Mouse (Mus musculus): ENCODE data around the gene Msh6. TPM values are rescaled to one million over a fixed set of nuclear protein-coding genes. Genes with fewer than 3 reads are reported as not detected.
"Not testable (repeated sequence)": the region's sequence is repeated elsewhere in the genome, so short reads cannot be mapped to it uniquely, and the experiment has no call there.

Msh6 gene
- polyA plus RNA-seq, 1 experiment from 2014 or later, result 20.3 TPM

GRCm38 (mm10) chr17:87993338-87993737 is 18.5 kb downstream of the Msh6 start:
- no peaks in the 10 kb centered on the region for H3K4me1 ChIP-seq (ENCODE audit: control insufficient read depth, low read depth, low read length)
- H3K4me2 ChIP-seq (ENCODE audit: low read depth, low read length), result no peak overlapping the region
- no peak for ATAC-seq (ENCODE audit: low read depth)
- WGBS (ENCODE audit: insufficient replicate concordance), result 46% methylated on average over 1 of the region's 1 CpGs
- H3K27ac ChIP-seq (ENCODE audit: low read length), result no peak overlapping the region
- peaks cover 51% of the 10 kb centered on the region for H3K36me3 ChIP-seq (ENCODE audit: control insufficient read depth, insufficient read depth)
- no peak overlapping the region for H3K4me3 ChIP-seq (ENCODE audit: low read depth, low read length)
- no peaks in the 10 kb centered on the region for H3K27me3 ChIP-seq (ENCODE audit: control insufficient read depth, insufficient read depth, low read depth, low read length)
- H3K9me3 ChIP-seq (replicated peaks; ENCODE audit: control insufficient read depth, low read length), result no peaks in the 10 kb centered on the region
- no peak overlapping the region for H3K9ac ChIP-seq (ENCODE audit: low read depth, low read length)

DNA sequence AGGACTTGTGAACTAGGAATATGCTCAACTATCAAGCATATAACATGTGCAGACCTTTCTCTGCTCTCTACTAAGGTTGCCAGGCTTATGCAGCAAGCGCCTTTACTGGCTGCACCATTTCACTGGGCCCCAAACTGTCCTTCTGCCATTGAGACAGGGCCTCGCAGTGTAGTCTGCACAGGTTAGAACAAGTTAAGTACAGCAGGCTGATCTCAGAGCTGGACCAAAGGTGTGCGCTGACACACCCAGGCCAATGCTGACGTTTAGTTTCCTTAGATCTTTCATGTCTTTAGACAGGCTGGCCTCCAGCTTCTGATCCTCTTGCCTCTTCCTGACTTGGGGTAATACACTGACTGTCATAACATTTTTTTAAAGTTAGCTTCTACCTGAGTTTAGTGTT is 22.9 kb downstream of the Msh6 start:
- WGBS (ENCODE audit: insufficient replicate concordance), result 77% methylated on average over 4 of the region's 4 CpGs

GRCm38 (mm10) chr17:88004892-88005291 is 30.0 kb downstream of the Msh6 start:
- Histone ChIP-seq H3K36me3 (ENCODE audit: control insufficient read depth, insufficient read depth) (peaks cover 23% of the 10 kb centered on the region), H3K4me3 (ENCODE audit: low read depth, low read length) (no peak overlapping the region), H3K9ac (ENCODE audit: low read depth, low read length) (no peak overlapping the region), H3K27me3 (ENCODE audit: control insufficient read depth, insufficient read depth, low read depth, low read length) (no peaks in the 10 kb centered on the region), H3K9me3 (replicated peaks; ENCODE audit: control insufficient read depth, low read length) (no peaks in the 10 kb centered on the region), H3K4me2 (ENCODE audit: low read depth, low read length) (no peak overlapping the region), H3K27ac (ENCODE audit: low read length) (no peak overlapping the region), H3K4me1 (ENCODE audit: control insufficient read depth, low read depth, low read length) (no peaks in the 10 kb centered on the region)
- ATAC-seq (ENCODE audit: low read depth), result no peak
- 85% methylated on average over 1 of the region's 1 CpGs for WGBS (ENCODE audit: insufficient replicate concordance)

More for the DNA sequence above, 22.9 kb downstream of the Msh6 start:
- Histone ChIP-seq H3K36me3 (ENCODE audit: control insufficient read depth, insufficient read depth) (peaks cover 36% of the 10 kb centered on the region), H3K4me1 (ENCODE audit: control insufficient read depth, low read depth, low read length) (no peaks in the 10 kb centered on the region), H3K27ac (ENCODE audit: low read length) (no peak overlapping the region), H3K9me3 (replicated peaks; ENCODE audit: control insufficient read depth, low read length) (no peaks in the 10 kb centered on the region), H3K4me2 (ENCODE audit: low read depth, low read length) (no peak overlapping the region), H3K4me3 (ENCODE audit: low read depth, low read length) (no peak overlapping the region), H3K27me3 (ENCODE audit: control insufficient read depth, insufficient read depth, low read depth, low read length) (no peaks in the 10 kb centered on the region), H3K9ac (ENCODE audit: low read depth, low read length) (no peak overlapping the region)
- ATAC-seq (ENCODE audit: low read depth), result no peak

DNA sequence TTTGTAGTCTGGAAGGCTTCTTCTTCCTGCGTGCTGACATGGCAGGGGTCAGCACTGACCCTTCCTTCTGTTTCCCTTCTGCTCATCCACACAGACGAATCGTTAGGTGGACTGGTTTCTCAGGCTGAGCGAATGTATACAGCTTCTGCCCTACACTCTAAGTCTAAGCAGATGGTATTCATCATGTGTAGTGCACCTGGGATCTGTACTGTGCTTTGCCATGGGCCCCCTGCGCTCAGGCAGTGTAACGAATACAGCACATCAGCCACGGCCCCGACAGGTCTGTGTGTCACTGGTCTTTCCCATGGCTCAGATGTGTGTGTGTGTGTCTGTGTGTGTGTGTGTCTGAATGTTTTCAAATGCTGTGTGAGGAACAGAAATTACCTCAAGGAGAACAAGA is 32.1 kb downstream of the Msh6 start:
- no peak for ATAC-seq (ENCODE audit: low read depth)
- H3K9ac ChIP-seq (ENCODE audit: low read depth, low read length), result no peak overlapping the region
- no peak overlapping the region for H3K4me2 ChIP-seq (ENCODE audit: low read depth, low read length)
- peaks cover 17% of the 10 kb centered on the region for H3K36me3 ChIP-seq (ENCODE audit: control insufficient read depth, insufficient read depth)
- H3K27me3 ChIP-seq (ENCODE audit: control insufficient read depth, insufficient read depth, low read depth, low read length), result no peaks in the 10 kb centered on the region
- no peaks in the 10 kb centered on the region for H3K4me1 ChIP-seq (ENCODE audit: control insufficient read depth, low read depth, low read length)
- no peak overlapping the region for H3K4me3 ChIP-seq (ENCODE audit: low read depth, low read length)
- WGBS (ENCODE audit: insufficient replicate concordance), result 81% methylated on average over 8 of the region's 8 CpGs
- no peak overlapping the region for H3K27ac ChIP-seq (ENCODE audit: low read length)
- no peaks in the 10 kb centered on the region for H3K9me3 ChIP-seq (replicated peaks; ENCODE audit: control insufficient read depth, low read length)

DNA sequence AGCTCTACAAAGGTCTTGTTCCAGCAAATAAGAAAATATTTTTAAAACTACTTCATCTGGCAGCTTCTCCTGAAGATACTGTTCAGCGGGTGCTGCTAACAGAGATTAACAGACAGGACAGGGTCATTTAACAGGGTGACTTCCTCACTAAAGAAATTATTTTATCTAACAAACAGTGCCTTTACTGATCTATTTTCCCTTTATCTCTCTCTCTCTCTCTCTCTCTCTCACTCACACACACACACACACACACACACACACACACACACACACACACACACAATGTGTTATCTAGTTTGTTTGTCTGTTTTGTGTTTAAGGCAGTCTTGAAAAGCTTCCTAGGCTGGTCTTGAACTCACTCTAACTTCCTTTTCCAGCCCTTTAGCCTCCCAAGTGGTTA is 39.6 kb downstream of the Msh6 start:
- Histone ChIP-seq H3K9me3 (replicated peaks; ENCODE audit: control insufficient read depth, low read length) (no peaks in the 10 kb centered on the region), H3K4me1 (ENCODE audit: control insufficient read depth, low read depth, low read length) (peaks cover 1% of the 10 kb centered on the region; the same call in 1 of the 2 replicates), H3K36me3 (ENCODE audit: control insufficient read depth, insufficient read depth) (peaks cover 12% of the 10 kb centered on the region), H3K4me3 (ENCODE audit: low read depth, low read length) (no peak overlapping the region), H3K9ac (ENCODE audit: low read depth, low read length) (no peak overlapping the region), H3K27ac (ENCODE audit: low read length) (no peak overlapping the region), H3K27me3 (ENCODE audit: control insufficient read depth, insufficient read depth, low read depth, low read length) (no peaks in the 10 kb centered on the region), H3K4me2 (ENCODE audit: low read depth, low read length) (no peak overlapping the region)
- WGBS (ENCODE audit: insufficient replicate concordance), result 43% methylated on average over 1 of the region's 1 CpGs
- ATAC-seq (ENCODE audit: low read depth), result no peak

DNA sequence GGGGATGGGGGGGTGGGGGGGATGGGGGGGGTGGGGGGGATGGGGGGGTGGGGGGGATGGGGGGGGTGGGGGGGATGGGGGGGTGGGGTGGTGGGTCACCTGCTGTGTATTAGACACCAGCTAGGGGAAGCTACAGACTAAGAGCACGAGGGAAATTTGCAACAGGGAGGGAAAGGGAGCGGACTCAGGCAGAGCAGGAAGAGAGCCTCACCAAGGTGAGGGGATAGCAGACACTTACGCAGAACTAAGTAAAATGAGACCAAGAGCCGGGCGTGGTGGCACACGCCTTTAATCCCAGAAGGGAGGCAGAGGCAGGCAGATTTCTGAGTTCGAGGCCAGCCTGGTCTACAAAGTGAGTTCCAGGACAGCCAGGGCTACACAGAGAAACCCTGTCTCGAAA is 41.2 kb downstream of the Msh6 start:
- H3K9ac ChIP-seq (ENCODE audit: low read depth, low read length); ATAC-seq (ENCODE audit: low read depth); H3K36me3 ChIP-seq (ENCODE audit: control insufficient read depth, insufficient read depth); H3K4me1 ChIP-seq (ENCODE audit: control insufficient read depth, low read depth, low read length); H3K4me2 ChIP-seq (ENCODE audit: low read depth, low read length); H3K9me3 ChIP-seq (replicated peaks; ENCODE audit: control insufficient read depth, low read length); H3K27ac ChIP-seq (ENCODE audit: low read length); H3K27me3 ChIP-seq (ENCODE audit: control insufficient read depth, insufficient read depth, low read depth, low read length); H3K4me3 ChIP-seq (ENCODE audit: low read depth, low read length): not testable (repeated sequence)
- 82% methylated on average over 8 of the region's 8 CpGs for WGBS (ENCODE audit: insufficient replicate concordance)

DNA sequence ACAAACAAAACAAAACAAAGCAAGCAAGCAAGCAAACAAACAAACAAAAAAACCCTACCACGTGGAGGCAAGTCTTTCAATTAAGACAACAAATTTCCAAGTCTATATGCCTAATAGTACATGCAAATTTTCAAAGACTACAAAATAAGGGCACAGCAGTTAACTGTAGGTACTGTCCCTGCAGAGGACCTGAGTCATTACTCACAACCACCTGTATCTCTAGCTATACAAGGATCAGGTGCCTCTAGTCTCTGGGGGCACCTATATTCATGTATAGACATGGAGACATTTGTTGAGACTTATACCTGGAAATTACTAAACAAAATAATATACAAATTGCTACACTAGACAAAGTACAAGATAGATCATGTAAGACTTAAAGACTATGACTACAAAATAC is 49.1 kb downstream of the Msh6 start:
- no peaks in the 10 kb centered on the region for H3K27me3 ChIP-seq (ENCODE audit: control insufficient read depth, insufficient read depth, low read depth, low read length)
- H3K36me3 ChIP-seq (ENCODE audit: control insufficient read depth, insufficient read depth), result no peaks in the 10 kb centered on the region
- no peaks in the 10 kb centered on the region for H3K9me3 ChIP-seq (replicated peaks; ENCODE audit: control insufficient read depth, low read length)
- WGBS (ENCODE audit: insufficient replicate concordance), result 77% methylated on average over 1 of the region's 1 CpGs
- H3K4me1 ChIP-seq (ENCODE audit: control insufficient read depth, low read depth, low read length), result peaks cover 3% of the 10 kb centered on the region; the same call in 1 of the 2 replicates
- no peak overlapping the region for H3K4me2 ChIP-seq (ENCODE audit: low read depth, low read length)
- no peak overlapping the region for H3K27ac ChIP-seq (ENCODE audit: low read length)
- no peak overlapping the region for H3K4me3 ChIP-seq (ENCODE audit: low read depth, low read length)
- ATAC-seq (ENCODE audit: low read depth), result no peak
- H3K9ac ChIP-seq (ENCODE audit: low read depth, low read length), result no peak overlapping the region

- WGBS (ENCODE audit: insufficient replicate concordance), result 34% methylated on average over 4 of the region's 4 CpGs
- Histone ChIP-seq H3K9me3 (replicated peaks; ENCODE audit: control insufficient read depth, low read length) (no peaks in the 10 kb centered on the region), H3K27me3 (ENCODE audit: control insufficient read depth, insufficient read depth, low read depth, low read length) (no peaks in the 10 kb centered on the region), H3K9ac (ENCODE audit: low read depth, low read length) (no peak overlapping the region), H3K4me1 (ENCODE audit: control insufficient read depth, low read depth, low read length) (no peaks in the 10 kb centered on the region), H3K4me2 (ENCODE audit: low read depth, low read length) (no peak overlapping the region), H3K4me3 (ENCODE audit: low read depth, low read length) (no peak overlapping the region), H3K36me3 (ENCODE audit: control insufficient read depth, insufficient read depth) (no peaks in the 10 kb centered on the region), H3K27ac (ENCODE audit: low read length) (no peak overlapping the region)
- no peak for ATAC-seq (ENCODE audit: low read depth)
Observed at GRCm38 (mm10) chr17:88025227-88025626, 50.4 kb downstream of the Msh6 start.

DNA sequence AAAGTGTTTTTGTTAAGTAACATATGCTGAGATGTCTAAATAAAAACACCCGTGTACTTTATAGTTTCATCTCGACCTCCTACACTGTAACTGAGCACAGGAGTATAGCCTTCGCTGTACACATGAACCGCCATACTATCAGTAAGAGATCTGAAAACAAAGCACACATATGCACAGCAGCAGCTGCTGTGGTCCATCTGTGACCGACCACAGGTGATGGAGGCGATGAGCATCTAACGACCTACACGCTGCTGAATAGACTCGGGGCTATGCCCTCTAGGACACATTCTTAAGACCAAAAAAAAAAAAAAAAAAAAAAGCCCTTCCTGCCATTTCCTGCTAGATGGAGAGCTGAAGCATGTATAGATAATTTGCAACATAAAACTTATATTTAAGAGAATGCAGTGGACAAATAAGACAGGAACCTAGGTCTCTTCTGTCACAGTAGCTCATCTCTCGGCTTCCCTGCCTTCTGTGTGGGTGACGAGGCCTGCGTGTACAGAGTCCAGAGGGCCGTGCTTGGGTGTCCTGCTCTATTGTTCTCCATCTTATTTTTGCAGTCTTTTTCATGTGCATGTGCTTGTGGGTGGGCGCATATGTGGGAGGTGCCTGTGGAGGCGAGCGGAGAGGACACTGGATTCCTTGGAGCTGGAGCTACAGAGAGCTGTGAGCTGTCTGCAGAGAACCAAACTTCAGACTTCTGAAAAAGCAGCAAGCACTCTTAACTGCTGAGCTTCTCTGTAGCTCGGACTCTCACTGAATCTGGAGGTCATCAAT is 54.5 kb downstream of the Msh6 start:
- no peak overlapping the region for H3K9ac ChIP-seq (ENCODE audit: low read depth, low read length)
- 77% methylated on average over 17 of the region's 17 CpGs for WGBS (ENCODE audit: insufficient replicate concordance)
- no peaks in the 10 kb centered on the region for H3K27me3 ChIP-seq (ENCODE audit: control insufficient read depth, insufficient read depth, low read depth, low read length)
- H3K4me1 ChIP-seq (ENCODE audit: control insufficient read depth, low read depth, low read length), result peaks cover 28% of the 10 kb centered on the region
- no peak for ATAC-seq (ENCODE audit: low read depth)
- no peaks in the 10 kb centered on the region for H3K9me3 ChIP-seq (replicated peaks; ENCODE audit: control insufficient read depth, low read length)
- H3K27ac ChIP-seq (ENCODE audit: low read length), result no peak overlapping the region
- no peak overlapping the region for H3K4me2 ChIP-seq (ENCODE audit: low read depth, low read length)
- no peak overlapping the region for H3K4me3 ChIP-seq (ENCODE audit: low read depth, low read length)
- no peaks in the 10 kb centered on the region for H3K36me3 ChIP-seq (ENCODE audit: control insufficient read depth, insufficient read depth)
